Mouse (Mus musculus) spleen, adult 12 weeks (tissue): ENCODE measurements around the gene Ddx4.
A peak's percentile ranks its signal among the peaks of the same experiment; 100 is the strongest.
"Not testable (repeated sequence)": the region's sequence is repeated elsewhere in the genome, so short reads cannot be mapped to it uniquely, and the experiment has no call there.

Experiments
- DNase-seq: peaks from one replicate; pipeline ENCODE4 v3.0.0; 2022; ENCODE audit warnings: low spot score

The Ddx4 gene

GRCm38 (mm10) chr13:112636498-112636897, 15.8 kb downstream of the Ddx4 start:
- DNase-seq, result no peak

GRCm38 (mm10) chr13:112635174-112635837, 17.0 kb downstream of the Ddx4 start:
- DNase-seq, result no peak

GRCm38 (mm10) chr13:112625566-112625965, 26.7 kb downstream of the Ddx4 start:
- DNase-seq, result no peak

- no peak for DNase-seq
Measured at GRCm38 (mm10) chr13:112624622-112625021, 27.7 kb downstream of the Ddx4 start.

GRCm38 (mm10) chr13:112623656-112624055, 28.6 kb downstream of the Ddx4 start:
- DNase-seq, result no peak

- DNase-seq, result no peak
Measured at GRCm38 (mm10) chr13:112621592-112621991, 30.7 kb downstream of the Ddx4 start.

GRCm38 (mm10) chr13:112608606-112609005, 43.7 kb downstream of the Ddx4 start:
- DNase-seq, result no peak

- no peak for DNase-seq
Measured at GRCm38 (mm10) chr13:112604411-112604810, 47.9 kb downstream of the Ddx4 start.

GRCm38 (mm10) chr13:112603839-112604238, 48.4 kb downstream of the Ddx4 start:
- DNase-seq, result no peak

- no peak for DNase-seq
Measured at GRCm38 (mm10) chr13:112602607-112603006, 49.7 kb downstream of the Ddx4 start.

- not testable (repeated sequence) for DNase-seq
Measured at GRCm38 (mm10) chr13:112594260-112594659, 58.0 kb downstream of the Ddx4 start, which contains the start of gene Il31ra. Il31ra (minus strand) TSS chr13:112594360.

- DNase-seq, result no peak
Measured at GRCm38 (mm10) chr13:112590254-112590653, 62.0 kb downstream of the Ddx4 start.

GRCm38 (mm10) chr13:112589625-112590024, 62.6 kb downstream of the Ddx4 start:
- DNase-seq, result no peak

- DNase-seq, result no peak
Measured at GRCm38 (mm10) chr13:112584556-112585237, 67.6 kb downstream of the Ddx4 start.

- DNase-seq, result no peak
Measured at GRCm38 (mm10) chr13:112582291-112582690, 70.0 kb downstream of the Ddx4 start.

GRCm38 (mm10) chr13:112581796-112582195, 70.5 kb downstream of the Ddx4 start:
- no peak for DNase-seq

- no peak for DNase-seq
Measured at GRCm38 (mm10) chr13:112580590-112581320, 71.5 kb downstream of the Ddx4 start.

- DNase-seq, result peak; percentile 100
Measured at GRCm38 (mm10) chr13:112578041-112578440, 74.2 kb downstream of the Ddx4 start.

GRCm38 (mm10) chr13:112573800-112574199, 78.5 kb downstream of the Ddx4 start:
- DNase-seq, result no peak

- DNase-seq, result no peak
Measured at GRCm38 (mm10) chr13:112570768-112571167, 81.5 kb downstream of the Ddx4 start.

GRCm38 (mm10) chr13:112569606-112570005, 82.7 kb downstream of the Ddx4 start:
- DNase-seq, result no peak

- no peak for DNase-seq
Measured at GRCm38 (mm10) chr13:112560554-112561138, 91.6 kb downstream of the Ddx4 start.

- no peak for DNase-seq
Measured at GRCm38 (mm10) chr13:112556501-112556900, 95.8 kb downstream of the Ddx4 start.
